Comparison of ENCODE assay signal across 29 mouse cellular contexts in genomic region chr12:57709966-57710365, GRCm38 (mm10).
"Had no signal": no experiment of that assay in that cellular context is flagged by ENCODE, and none has a peak within 500 bp of the region (broad histone marks: within the 10 kb centered on the region; RNA-seq: fewer than 3 reads in every experiment).

No protein-coding gene starts in this region.

- H3K36me3 ChIP-seq: limb, embryonic 12.5 days; limb, embryonic 13.5 days; limb, embryonic 15.5 days; liver, embryonic 12.5 days; liver, embryonic 13.5 days; liver, embryonic 15.5 days; lung, embryonic 15.5 days; midbrain, embryonic 10.5 days; midbrain, embryonic 12.5 days; midbrain, embryonic 13.5 days; midbrain, embryonic 15.5 days; neural tube, embryonic 12.5 days had no signal

- H3K9ac ChIP-seq: limb, embryonic 12.5 days; limb, embryonic 13.5 days; limb, embryonic 15.5 days; liver, embryonic 12.5 days; liver, embryonic 13.5 days; liver, embryonic 14.5 days; liver, embryonic 15.5 days; liver, postnatal 0 days; lung, embryonic 14.5 days; lung, embryonic 15.5 days; midbrain, embryonic 12.5 days; midbrain, embryonic 13.5 days; midbrain, embryonic 15.5 days; neural tube, embryonic 12.5 days had no signal

- H3K4me2 ChIP-seq: limb, embryonic 12.5 days; limb, embryonic 13.5 days; limb, embryonic 15.5 days; liver, embryonic 11.5 days; liver, embryonic 12.5 days; liver, embryonic 13.5 days; liver, embryonic 15.5 days; lung, embryonic 14.5 days; lung, embryonic 15.5 days; midbrain, embryonic 11.5 days; midbrain, embryonic 12.5 days; midbrain, embryonic 13.5 days; midbrain, embryonic 15.5 days; neural tube, embryonic 12.5 days had no signal

- H3K9me3 ChIP-seq: limb, embryonic 12.5 days; limb, embryonic 13.5 days; limb, embryonic 15.5 days; liver, embryonic 12.5 days; liver, embryonic 13.5 days; liver, embryonic 15.5 days; lung, embryonic 15.5 days; megakaryocyte, embryonic 14.5 days; midbrain, embryonic 10.5 days; midbrain, embryonic 12.5 days; midbrain, embryonic 13.5 days; midbrain, embryonic 15.5 days; neural tube, embryonic 12.5 days had no signal

- H3K27ac ChIP-seq: limb, embryonic 12.5 days; limb, embryonic 13.5 days; limb, embryonic 15.5 days; liver, embryonic 12.5 days; liver, embryonic 13.5 days; liver, embryonic 14.5 days; liver, embryonic 15.5 days; lung, embryonic 15.5 days; macrophage; midbrain, embryonic 10.5 days; midbrain, embryonic 12.5 days; midbrain, embryonic 13.5 days; midbrain, embryonic 15.5 days; neural tube, embryonic 12.5 days had no signal

- H3K27me3 ChIP-seq: limb, embryonic 12.5 days; limb, embryonic 13.5 days; limb, embryonic 15.5 days; liver, embryonic 12.5 days; liver, embryonic 13.5 days; liver, embryonic 15.5 days; lung, embryonic 15.5 days; megakaryocyte, embryonic 14.5 days; midbrain, embryonic 12.5 days; midbrain, embryonic 13.5 days; midbrain, embryonic 15.5 days; neural tube, embryonic 12.5 days had no signal

- H3K4me3 ChIP-seq: limb, embryonic 12.5 days; limb, embryonic 13.5 days; limb, embryonic 15.5 days; liver, embryonic 12.5 days; liver, embryonic 13.5 days; liver, embryonic 15.5 days; lung, embryonic 15.5 days; megakaryocyte, embryonic 14.5 days; midbrain, embryonic 10.5 days; midbrain, embryonic 12.5 days; midbrain, embryonic 13.5 days; midbrain, embryonic 15.5 days; myocyte; neural tube, embryonic 12.5 days had no signal

- H3K4me1 ChIP-seq: limb, embryonic 12.5 days; limb, embryonic 13.5 days; limb, embryonic 15.5 days; liver, embryonic 12.5 days; liver, embryonic 13.5 days; liver, embryonic 15.5 days; lung, embryonic 15.5 days; megakaryocyte, embryonic 14.5 days; midbrain, embryonic 13.5 days; midbrain, embryonic 15.5 days; neural tube, embryonic 12.5 days had no signal

- DNase-seq: left cerebral cortex, postnatal 4 days; liver; liver, embryonic 13.5 days; liver, postnatal 0 days; lung, adult 18-20 months; lung, adult 2 months; lung, embryonic 14.5 days; lung, postnatal 10 days; lung, postnatal 14 days; lung, postnatal 36 days; lung, postnatal 4 days; midbrain, embryonic 14.5 days had no signal
